Mouse (Mus musculus) retina, embryonic 14.5 days (tissue): ENCODE results near the gene 4930474N05Rik.

Experiments used
- DNase-seq: peaks from one replicate; pipeline ENCODE4 v3.0.0-alpha.2; 2015; ENCODE audit warnings: low spot score

Gene 4930474N05Rik

DNA sequence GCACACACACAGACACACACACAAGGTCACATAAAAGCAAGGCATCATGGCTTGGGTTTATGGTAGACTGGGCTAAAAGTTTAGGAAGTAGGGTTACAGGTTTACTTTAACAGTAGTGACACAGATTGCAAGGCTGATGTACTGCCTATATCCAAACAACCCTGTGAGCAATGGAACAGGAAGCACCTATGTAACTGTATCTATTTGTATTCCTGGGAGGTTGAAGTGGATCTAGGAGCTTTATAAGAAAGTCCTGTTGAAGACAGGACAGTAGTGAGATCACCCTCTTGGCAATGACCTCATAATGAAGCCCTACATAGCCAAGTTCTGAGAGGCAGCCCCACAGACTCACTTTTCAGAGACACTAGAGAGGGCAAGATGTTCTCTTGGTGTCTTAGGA lies at the start of gene 4930474N05Rik:
Gene 4930474N05Rik (plus strand): TSS at position 301 of the 400 bp plus-strand sequence.
- DNase-seq: no peak

DNA sequence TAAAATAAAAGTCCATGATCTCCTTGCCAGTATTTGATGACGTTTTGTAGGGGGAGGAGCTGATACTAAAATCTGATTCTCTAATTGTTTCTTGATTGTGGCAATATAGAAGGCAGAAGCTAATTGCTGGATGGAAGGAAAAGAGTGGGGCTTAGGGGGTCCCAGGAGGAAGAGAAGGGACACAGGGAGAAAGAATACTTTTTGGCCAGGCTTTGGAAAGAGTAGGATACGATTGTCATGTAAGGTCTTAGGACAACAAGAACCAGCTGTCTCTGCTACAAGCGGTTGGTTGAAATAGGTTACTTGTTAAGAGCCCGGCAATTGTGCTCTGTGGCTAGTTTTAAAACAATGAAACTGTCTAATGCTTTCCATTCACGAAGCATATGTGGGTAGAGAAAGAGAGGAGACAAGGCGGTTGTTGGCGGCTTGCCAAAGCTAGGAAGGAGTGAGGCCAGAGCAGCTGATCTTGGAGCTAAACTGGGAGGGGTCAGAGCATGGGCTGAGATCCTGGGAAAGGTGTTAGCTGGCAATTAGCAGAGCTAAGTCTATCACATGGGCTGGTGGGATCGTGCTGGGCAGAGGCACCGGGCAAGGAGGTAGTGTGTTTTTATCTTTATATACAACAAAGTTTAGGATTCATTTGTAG lies 45.8 kb upstream of the 4930474N05Rik start:
- peak; percentile 61 for DNase-seq

DNA sequence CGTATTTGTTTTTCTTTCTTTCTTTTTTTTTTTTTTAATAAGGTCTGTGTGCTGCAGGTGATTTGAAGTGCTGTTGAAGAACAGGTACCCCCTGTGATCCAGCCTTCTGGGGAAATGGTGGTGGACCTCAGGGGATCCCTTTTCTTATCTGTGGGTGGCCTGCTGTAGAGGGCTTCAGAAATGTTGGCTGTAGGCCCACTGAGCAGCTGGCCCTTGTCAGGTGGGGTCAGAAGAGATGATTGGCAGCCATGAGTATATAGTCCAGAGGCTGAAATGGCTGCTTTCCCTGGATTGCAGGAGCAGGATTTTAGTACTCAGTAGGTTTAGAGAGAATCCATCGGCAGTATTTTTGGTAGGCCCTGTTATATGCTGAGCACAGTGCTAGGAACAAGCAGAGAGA lies 41.4 kb upstream of the 4930474N05Rik start:
- no peak for DNase-seq

DNA sequence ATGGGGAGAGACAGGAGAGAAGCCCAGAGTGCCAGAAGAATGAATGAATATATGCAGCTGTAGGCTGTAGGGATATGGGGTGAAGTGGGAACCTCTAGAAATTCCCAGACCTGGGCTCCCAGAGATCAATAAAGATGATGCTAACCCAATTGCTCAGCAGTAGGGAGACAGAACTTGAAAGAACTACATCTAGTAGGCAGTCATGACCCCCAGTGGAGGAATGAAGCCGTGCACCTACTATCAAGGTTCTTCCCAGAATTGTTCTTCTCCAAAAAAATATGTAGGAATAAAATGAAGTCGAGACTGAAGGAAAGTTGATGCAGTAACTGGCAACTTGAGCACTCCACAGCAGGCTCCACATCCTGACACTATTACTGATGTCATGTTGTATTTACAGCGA lies 3.8 kb downstream of the 4930474N05Rik start:
- no peak for DNase-seq

DNA sequence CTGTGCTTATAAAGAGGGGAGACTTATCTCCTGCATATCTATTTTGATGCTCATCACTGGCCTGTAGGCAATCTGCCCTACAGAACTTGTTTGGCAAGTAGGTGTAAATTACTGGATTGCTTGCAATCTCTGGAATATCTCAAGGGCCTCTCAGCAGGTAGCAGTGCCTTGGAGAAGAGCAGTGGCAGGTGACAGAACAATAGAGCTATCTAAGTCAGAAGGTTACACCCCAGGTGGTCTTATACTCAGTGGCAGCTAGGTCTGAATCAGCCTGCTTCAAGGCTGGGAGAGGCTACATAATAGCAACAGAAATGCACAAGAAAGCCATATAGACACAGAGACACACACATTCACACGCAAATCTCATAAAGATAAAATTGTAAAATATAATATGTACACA lies 4.9 kb downstream of the 4930474N05Rik start:
- DNase-seq: no peak

DNA sequence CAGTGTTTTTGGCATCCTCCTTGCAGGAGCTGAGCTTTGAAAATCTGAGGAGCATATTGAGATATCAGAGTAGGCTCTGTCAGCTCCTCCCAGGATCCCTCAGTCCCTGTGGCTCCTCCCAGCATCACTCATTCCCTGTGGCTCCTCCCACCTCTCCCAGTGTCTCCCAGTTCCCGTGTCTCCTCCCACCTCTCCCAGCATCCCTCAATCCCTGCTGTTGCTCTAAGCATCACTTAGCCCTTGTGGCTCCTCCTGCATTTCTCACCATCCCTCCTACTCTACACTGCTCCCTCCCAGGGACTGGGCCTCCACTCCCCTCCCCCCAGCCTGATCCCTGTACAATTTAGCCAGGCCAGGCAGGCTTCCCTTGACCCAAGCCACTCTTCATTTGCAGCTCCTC lies 6.0 kb downstream of the 4930474N05Rik start:
- no peak for DNase-seq

DNA sequence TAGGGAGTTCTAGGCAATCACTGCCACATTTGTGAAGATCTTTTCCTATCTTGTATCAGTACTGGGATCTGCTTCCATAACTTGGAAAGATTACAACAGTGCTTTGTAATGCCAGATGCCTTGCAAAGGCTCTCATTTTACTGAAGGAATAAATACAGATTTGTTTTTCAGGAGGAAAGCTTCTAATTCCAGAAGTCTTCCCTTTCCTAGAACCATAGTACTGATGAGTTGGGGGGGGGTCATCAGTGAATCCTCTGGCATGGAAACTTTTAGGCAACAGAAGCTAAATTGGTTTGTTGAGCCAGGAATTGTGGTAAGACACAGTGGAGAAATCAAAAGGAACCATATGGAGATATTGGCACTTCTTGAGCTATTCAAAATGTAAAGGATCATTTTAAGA lies 19.8 kb downstream of the 4930474N05Rik start:
- DNase-seq: no peak

DNA sequence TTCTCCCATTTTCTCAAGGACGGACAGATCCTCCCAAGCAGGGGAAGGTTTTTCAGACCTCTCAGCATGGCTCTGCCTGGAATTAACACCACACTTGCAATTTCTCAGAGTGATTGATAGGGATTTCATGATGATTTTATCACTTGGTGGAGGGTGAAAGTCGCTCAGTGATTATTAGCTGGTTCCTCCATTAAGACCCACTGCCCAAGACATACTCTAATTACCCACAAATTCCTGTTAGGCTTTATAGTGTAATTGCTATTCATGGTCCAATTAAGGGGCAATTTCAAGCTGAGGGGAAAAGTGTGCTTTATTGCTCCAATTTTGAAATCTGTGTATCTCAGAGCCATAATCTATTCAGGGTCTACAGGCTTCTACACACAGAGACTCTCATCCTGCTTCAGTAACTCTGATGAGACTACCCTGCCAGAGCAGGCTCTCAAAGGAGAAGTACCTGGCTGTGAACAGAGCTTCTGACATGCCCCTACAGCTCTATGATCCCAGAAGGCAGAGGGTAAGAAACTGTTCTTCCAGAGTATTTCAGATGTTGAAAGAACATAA lies 29.1 kb downstream of the 4930474N05Rik start:
- no peak for DNase-seq

DNA sequence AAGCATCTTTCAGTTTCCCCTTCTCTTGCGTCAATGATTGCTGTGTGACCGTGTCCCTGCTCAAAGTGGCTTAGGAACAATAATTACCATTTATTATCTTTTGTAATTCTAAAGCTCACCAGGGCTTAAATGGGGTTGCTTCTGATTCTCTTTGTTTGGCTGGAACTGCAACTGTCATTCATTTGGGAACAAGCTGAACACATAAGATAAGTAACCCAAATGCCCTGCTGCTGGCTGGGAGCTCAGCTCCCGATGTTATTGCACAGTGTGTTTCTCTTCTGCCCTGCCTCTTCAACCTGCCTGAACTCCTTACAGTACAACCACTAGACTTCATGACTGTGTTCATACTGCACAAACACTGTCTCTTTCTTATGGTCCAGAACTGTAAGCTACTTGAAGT lies 41.0 kb downstream of the 4930474N05Rik start:
- DNase-seq: no peak

DNA sequence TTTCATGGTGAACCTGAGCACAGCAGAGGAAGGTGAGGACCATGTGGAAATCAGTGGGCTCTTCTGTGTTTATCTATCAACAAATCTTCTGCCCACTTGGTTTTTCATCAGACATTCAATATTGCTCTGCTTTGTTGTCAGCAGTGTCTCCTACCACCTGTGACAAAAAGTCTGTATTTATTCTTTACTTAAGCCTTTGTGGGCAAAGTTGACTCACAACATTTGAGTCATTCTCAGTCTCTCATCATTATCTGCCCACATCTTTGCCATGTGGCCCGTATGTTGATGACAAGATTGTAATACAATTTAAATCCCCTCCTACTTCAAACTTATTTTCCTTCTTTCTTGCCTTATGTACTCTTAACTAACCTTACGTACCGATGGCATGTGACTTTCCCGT lies 43.0 kb downstream of the 4930474N05Rik start:
- DNase-seq: no peak

DNA sequence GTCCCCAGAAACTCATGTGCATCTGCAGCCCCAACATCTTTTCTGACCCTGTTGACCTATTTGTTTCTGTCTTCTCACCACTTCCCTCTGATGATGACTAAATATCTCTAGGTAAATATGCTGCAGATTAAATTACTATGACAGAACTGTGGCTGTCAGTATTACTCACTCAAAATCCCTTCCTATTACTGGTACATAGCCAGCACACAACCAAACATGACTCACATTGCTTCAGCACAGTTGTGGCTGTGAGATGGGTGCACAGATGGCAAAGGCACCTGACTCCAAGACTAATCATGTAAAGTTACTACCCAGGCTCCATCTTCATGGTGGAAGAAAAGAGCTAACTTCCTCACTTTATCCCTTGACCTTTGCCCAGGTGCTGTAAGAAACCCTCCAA lies 50.5 kb downstream of the 4930474N05Rik start:
- no peak for DNase-seq
